Mouse (Mus musculus) ovary, postnatal 14 days (tissue): ENCODE data around the gene Ccn1.

Experiments used
- DNase-seq: peaks from one replicate; pipeline ENCODE4 v3.0.0; 2022; ENCODE audit warnings: low spot score

Ccn1 gene

GRCm38 (mm10) chr3:145650298-145651011 lies 674 bp upstream of the Ccn1 start:
- DNase-seq, result peak; percentile 21

GRCm38 (mm10) chr3:145648991-145649851 lies 560 bp downstream of the Ccn1 start:
- DNase-seq, result peak; percentile 48

- no peak for DNase-seq
Observed at GRCm38 (mm10) chr3:145648097-145648931, 1.5 kb downstream of the Ccn1 start.

GRCm38 (mm10) chr3:145647416-145647815 lies 2.4 kb downstream of the Ccn1 start:
- DNase-seq, result no peak

- no peak for DNase-seq
Observed at GRCm38 (mm10) chr3:145646666-145647065, 3.1 kb downstream of the Ccn1 start.

GRCm38 (mm10) chr3:145646009-145646408 lies 3.8 kb downstream of the Ccn1 start:
- DNase-seq, result no peak

- no peak for DNase-seq
Observed at GRCm38 (mm10) chr3:145645463-145645862, 4.3 kb downstream of the Ccn1 start.

GRCm38 (mm10) chr3:145642861-145643260 lies 6.9 kb downstream of the Ccn1 start:
- no peak for DNase-seq

GRCm38 (mm10) chr3:145641878-145642277 lies 7.9 kb downstream of the Ccn1 start:
- no peak for DNase-seq

- DNase-seq, result no peak
Observed at GRCm38 (mm10) chr3:145641036-145641685, 8.6 kb downstream of the Ccn1 start.

- DNase-seq, result no peak
Observed at GRCm38 (mm10) chr3:145640583-145640982, 9.2 kb downstream of the Ccn1 start.

- no peak for DNase-seq
Observed at GRCm38 (mm10) chr3:145640170-145640569, 9.6 kb downstream of the Ccn1 start.

GRCm38 (mm10) chr3:145634002-145634710 lies 15.6 kb downstream of the Ccn1 start:
- DNase-seq, result no peak

GRCm38 (mm10) chr3:145632888-145633287 lies 16.9 kb downstream of the Ccn1 start:
- DNase-seq, result no peak

GRCm38 (mm10) chr3:145628643-145629042 lies 21.1 kb downstream of the Ccn1 start:
- DNase-seq, result no peak

GRCm38 (mm10) chr3:145627830-145628229 lies 22.0 kb downstream of the Ccn1 start:
- no peak for DNase-seq

- DNase-seq, result no peak
Observed at GRCm38 (mm10) chr3:145626063-145626462, 23.7 kb downstream of the Ccn1 start.

- no peak for DNase-seq
Observed at GRCm38 (mm10) chr3:145625546-145625945, 24.2 kb downstream of the Ccn1 start.

GRCm38 (mm10) chr3:145624786-145625185 lies 25.0 kb downstream of the Ccn1 start:
- DNase-seq, result no peak

GRCm38 (mm10) chr3:145623047-145623446 lies 26.7 kb downstream of the Ccn1 start:
- DNase-seq, result no peak

- no peak for DNase-seq
Observed at GRCm38 (mm10) chr3:145621209-145621608, 28.6 kb downstream of the Ccn1 start.
